8 mouse cellular contexts compared by ENCODE assay signal in genomic region chr4:44233713-44234003, GRCm38 (mm10). TPM values are rescaled to one million over a fixed set of nuclear protein-coding genes. Genes with fewer than 3 reads are reported as not detected.
DNase-seq lines count a peak whose midpoint lies in the region; ATAC-seq and TF ChIP-seq lines count a peak whose summit lies in the region.

Gene Rnf38 (minus strand): TSS chr4:44233789.

- intact Hi-C loops in left cerebral cortex, postnatal 10 days (cut with DNase I): no loop called here

- H3K27ac ChIP-seq in lung, embryonic 14.5 days (ENCODE audit: low read depth): peak within 1 kb of the TSS; percentile 94
- peak within 1 kb of the TSS; percentile 95 for H3K27ac ChIP-seq in embryonic facial prominence, embryonic 10.5 days (replicated peaks)
- H3K27ac ChIP-seq in heart, embryonic 12.5 days (ENCODE audit: poor library complexity, severe bottlenecking): peak within 1 kb of the TSS; percentile 95

- DNase-seq in lung, embryonic 14.5 days: no peak
- DNase-seq in lung, postnatal 10 days: no peak
- DNase-seq in embryonic facial prominence, embryonic 10.5 days (ENCODE audit: low spot score): no peak
- DNase-seq in left cerebral cortex, postnatal 10 days (ENCODE audit: extremely low spot score in 1 of 2, low spot score in 2 of 2): no peak
- no peak for DNase-seq in right cerebral cortex, postnatal 14 days
- DNase-seq in testis, postnatal 14 days (ENCODE audit: low spot score): no peak

- H3K4me1 ChIP-seq in lung, embryonic 14.5 days (ENCODE audit: insufficient read depth): peaks cover 11% of the 10 kb centered on the region; the same call in 1 of the 2 replicates
- H3K4me1 ChIP-seq in embryonic facial prominence, embryonic 10.5 days: peaks cover 39% of the 10 kb centered on the region
- peaks cover 20% of the 10 kb centered on the region for H3K4me1 ChIP-seq in heart, embryonic 12.5 days (replicated peaks)

- no peaks in the 10 kb centered on the region for H3K27me3 ChIP-seq in lung, embryonic 14.5 days (ENCODE audit: insufficient read depth, low read length)
- no peaks in the 10 kb centered on the region for H3K27me3 ChIP-seq in embryonic facial prominence, embryonic 10.5 days (replicated peaks; ENCODE audit: low read depth, poor library complexity, severe bottlenecking)
- no peaks in the 10 kb centered on the region for H3K27me3 ChIP-seq in heart, embryonic 12.5 days (replicated peaks)

- H3K9me3 ChIP-seq in lung, embryonic 14.5 days (ENCODE audit: low read depth, low read length): no peaks in the 10 kb centered on the region
- H3K9me3 ChIP-seq in embryonic facial prominence, embryonic 10.5 days: no peaks in the 10 kb centered on the region
- no peaks in the 10 kb centered on the region for H3K9me3 ChIP-seq in heart, embryonic 12.5 days (replicated peaks)

- peak within 1 kb of the TSS; percentile 84 for H3K9ac ChIP-seq in lung, embryonic 14.5 days
- H3K9ac ChIP-seq in heart, embryonic 12.5 days: peak within 1 kb of the TSS; percentile 97

- H3K4me3 ChIP-seq in lung, embryonic 14.5 days (ENCODE audit: low read depth, low read length): peak within 1 kb of the TSS; percentile 74
- peak within 1 kb of the TSS; percentile 79 for H3K4me3 ChIP-seq in embryonic facial prominence, embryonic 10.5 days
- peak within 1 kb of the TSS; percentile 97 for H3K4me3 ChIP-seq in heart, embryonic 12.5 days

- 0% methylated on average over 26 of the region's 61 CpGs for WGBS in lung, embryonic 14.5 days
- 18% methylated on average over 61 of the region's 61 CpGs for WGBS in embryonic facial prominence, embryonic 10.5 days
- 13% methylated on average over 48 of the region's 61 CpGs for WGBS in heart, embryonic 12.5 days

- H3K36me3 ChIP-seq in lung, embryonic 14.5 days (ENCODE audit: insufficient read depth): no peaks in the 10 kb centered on the region
- no peaks in the 10 kb centered on the region for H3K36me3 ChIP-seq in embryonic facial prominence, embryonic 10.5 days (replicated peaks)
- H3K36me3 ChIP-seq in heart, embryonic 12.5 days: no peaks in the 10 kb centered on the region

- peak within 1 kb of the TSS; percentile 79 for H3K4me2 ChIP-seq in lung, embryonic 14.5 days
- H3K4me2 ChIP-seq in heart, embryonic 12.5 days: peak within 1 kb of the TSS; percentile 92

- no peak for TF ChIP-seq CTCF in lung, embryonic 14.5 days (IDR thresholded peaks at IDR 0.05; ENCODE audit: low read depth)

- no peak for ATAC-seq in lung, embryonic 14.5 days (ENCODE audit: insufficient read depth)
- ATAC-seq in heart, embryonic 12.5 days (ENCODE audit: insufficient number of reproducible peaks, low FRiP score): no peak
- no peak for ATAC-seq in monocyte, adult 5-6 weeks (replicated peaks; ENCODE audit: insufficient number of reproducible peaks, low FRiP score, low TSS enrichment, poor library complexity, severe bottlenecking)

RNA-seq across cellular contexts. Expression of gene Rnf38, which starts in this region (rescaled TPM):
- 30.7 and 33.2 TPM in 2 replicates for polyA plus RNA-seq in lung, embryonic 14.5 days (2014; fragmentation: Nextera tagmentation; extraction: Ambion mirVana)
- polyA plus RNA-seq in embryonic facial prominence, embryonic 10.5 days (2016; fragmentation: Nextera tagmentation; extraction: Ambion mirVana): 34.1 and 34.8 TPM in 2 replicates
- polyA plus RNA-seq in heart, embryonic 12.5 days (2016; fragmentation: Nextera tagmentation; extraction: Ambion mirVana): 27.5 and 29.3 TPM in 2 replicates
- total RNA-seq in left cerebral cortex, postnatal 10 days (2021): 10 to 100 TPM; 64.9 to 80.8 TPM
- total RNA-seq in monocyte, adult 5-6 weeks (2017): 38.0 to 62.4 TPM (median 46.1 TPM) in 3 replicates
